Mouse (Mus musculus): ENCODE measurements around the gene Obox5.
"Not testable (repeated sequence)": the region's sequence is repeated elsewhere in the genome, so short reads cannot be mapped to it uniquely, and the experiment has no call there.

Gene Obox5

DNA sequence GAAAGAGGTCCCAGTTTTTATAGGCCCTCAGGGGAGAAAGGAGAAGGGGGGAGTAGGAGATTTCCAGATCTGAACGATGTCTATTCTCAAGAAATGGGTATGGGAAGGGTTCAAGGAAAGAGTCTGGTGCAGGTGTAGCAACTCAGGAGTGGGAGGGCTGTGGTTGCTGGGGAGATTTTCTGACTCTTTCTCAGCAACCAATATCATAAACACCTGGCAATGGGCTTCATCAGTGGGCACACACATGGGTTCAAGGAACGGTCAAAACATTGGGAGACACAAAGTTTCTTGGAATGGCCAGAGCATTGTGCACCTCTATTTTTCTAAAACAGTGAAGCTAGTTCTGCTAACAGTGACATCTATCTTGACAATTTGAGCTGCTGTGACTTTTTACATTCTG lies at the start of gene Obox5:
Gene Obox5 (plus strand): TSS at position 301 of the 400 bp plus-strand sequence.
- DNase-seq, result not testable (repeated sequence)

DNA sequence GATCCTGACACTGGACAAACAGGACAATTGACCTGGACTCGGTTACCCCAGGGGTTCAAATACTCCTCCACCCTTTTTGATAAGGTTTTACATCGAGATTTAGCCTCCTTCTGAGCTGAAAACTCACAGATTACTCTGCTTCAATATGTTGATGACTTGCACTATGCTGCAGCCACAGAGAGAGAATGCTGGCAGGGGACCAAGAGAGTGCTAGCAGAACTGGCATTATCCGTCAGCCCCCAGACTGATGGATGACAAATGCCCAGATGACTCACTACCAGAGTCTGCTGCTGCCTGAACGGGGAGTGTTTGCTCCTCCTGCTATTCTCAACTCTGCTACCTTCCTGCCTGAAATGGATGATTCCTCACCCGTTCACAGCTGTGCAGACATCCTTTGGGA lies 635 bp upstream of the Obox5 start:
- not testable (repeated sequence) for DNase-seq

All from thymus, postnatal 4 days (tissue).